Mouse (Mus musculus) retina, postnatal 7 days (tissue): ENCODE results near the gene Mif.
A peak's percentile ranks its signal among the peaks of the same experiment; 100 is the strongest.
"Not testable (repeated sequence)": the region's sequence is repeated elsewhere in the genome, so short reads cannot be mapped to it uniquely, and the experiment has no call there.

ENCODE experiments used
- DNase-seq: peaks from one replicate; pipeline ENCODE4 v3.0.0-alpha.2; 2012; ENCODE audit warnings: low read depth, low spot score

Mif gene

GRCm38 (mm10) chr10:75859786-75860470 lies at the start of gene Mif:
TSS of gene Mif (minus strand) at chr10:75860240.
- peak; percentile 81 for DNase-seq

- no peak for DNase-seq
Observed at GRCm38 (mm10) chr10:75906882-75907281, 46.8 kb upstream of the Mif start.

DNA sequence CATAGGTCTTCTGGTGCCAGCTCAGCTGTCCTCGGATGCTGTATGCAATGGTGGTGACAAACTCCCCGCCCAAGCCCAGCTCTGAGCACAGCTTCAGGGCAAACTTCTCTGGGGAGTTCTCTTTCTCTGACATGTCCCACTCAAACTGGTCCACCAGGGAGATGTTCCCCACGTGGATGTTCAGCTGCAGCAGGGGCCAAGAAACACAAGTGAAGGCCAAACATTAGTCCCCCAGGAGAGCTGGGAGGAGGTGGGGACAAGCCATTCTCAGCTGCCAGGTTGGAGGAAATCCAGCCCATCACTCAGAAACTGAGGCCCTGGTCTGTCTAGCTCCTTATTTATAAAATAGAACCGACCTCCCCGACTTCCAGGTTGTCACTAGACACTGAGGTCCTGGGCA lies 44.4 kb upstream of the Mif start:
- no peak for DNase-seq

DNA sequence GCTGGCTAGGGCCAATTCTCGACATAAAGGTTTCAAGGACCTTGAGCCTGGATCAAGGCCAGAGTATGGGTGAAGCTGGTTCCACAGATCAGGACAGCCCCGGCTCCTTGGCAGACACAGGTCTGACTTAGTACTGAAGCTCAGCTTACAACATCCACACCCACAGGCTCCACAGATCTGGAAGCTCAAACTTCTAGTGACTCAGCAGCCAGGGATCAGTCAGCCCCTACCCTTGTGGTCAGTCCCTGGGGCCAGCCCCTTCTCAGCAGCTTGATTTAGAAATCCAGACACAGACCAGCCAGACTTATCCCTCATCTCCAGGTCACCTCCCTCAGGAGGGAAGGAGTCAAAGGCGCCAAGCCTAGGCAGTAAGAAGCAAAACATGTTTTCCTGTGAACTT lies 38.8 kb upstream of the Mif start:
- no peak for DNase-seq

GRCm38 (mm10) chr10:75898039-75898564 lies 38.1 kb upstream of the Mif start:
- no peak for DNase-seq

DNA sequence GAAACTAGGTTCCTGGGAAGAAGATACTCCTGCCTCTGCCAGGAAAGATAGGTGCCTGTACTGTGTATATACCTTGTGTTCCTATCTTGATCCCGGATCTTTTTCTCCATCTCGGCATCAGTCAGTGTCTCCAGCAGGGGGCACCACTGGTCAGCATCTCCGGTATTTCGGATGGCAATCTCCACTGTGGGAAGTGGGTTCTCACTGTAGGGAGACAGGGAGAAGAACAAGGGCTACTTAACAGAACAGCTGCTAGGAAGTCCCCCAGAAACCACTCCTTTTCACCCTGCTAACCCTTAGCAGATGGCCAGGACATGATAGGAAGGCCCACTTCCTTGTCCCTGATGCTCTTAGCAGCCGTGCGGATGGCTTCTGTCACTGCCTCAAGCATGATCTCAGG lies 37.3 kb upstream of the Mif start:
- no peak for DNase-seq

DNA sequence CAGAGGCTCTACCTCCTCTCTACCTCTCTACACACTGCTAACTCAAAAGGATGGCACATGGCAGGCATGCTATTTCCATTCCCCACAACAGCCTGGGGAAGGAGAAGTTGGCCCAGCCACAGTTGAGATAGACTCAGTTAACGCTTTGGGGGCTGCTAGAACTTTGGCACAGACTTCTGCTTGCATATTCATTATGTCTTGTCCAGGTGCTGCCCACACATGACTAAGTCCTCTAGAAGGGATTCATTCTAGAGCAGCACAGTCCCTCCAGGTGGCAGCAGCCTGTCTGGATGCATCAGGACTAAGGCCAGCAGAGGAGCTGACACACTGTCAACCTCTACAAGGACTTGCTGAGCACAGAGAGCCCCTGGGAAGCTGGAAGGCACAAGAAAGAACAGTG lies 36.2 kb upstream of the Mif start:
- no peak for DNase-seq

DNA sequence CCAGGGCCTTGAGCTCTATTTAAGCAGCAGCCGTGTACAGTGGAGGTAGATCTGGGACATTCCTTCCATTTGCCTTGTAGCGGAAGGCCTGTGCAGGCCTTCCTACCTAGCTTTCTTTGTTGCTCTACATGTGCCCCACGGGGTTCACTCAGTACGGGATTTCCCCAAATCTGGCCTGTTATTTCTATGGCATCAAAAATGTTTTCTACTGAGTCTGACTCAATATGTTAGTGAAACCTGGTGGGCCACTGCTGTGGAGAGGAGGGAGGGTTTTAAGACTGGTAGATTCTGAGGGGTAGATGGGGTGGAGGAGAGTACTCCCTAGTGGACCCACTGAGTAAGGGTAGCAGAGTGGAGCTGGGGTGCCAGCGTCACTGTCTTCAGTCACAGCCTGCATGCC lies 35.7 kb upstream of the Mif start:
- DNase-seq: no peak

DNA sequence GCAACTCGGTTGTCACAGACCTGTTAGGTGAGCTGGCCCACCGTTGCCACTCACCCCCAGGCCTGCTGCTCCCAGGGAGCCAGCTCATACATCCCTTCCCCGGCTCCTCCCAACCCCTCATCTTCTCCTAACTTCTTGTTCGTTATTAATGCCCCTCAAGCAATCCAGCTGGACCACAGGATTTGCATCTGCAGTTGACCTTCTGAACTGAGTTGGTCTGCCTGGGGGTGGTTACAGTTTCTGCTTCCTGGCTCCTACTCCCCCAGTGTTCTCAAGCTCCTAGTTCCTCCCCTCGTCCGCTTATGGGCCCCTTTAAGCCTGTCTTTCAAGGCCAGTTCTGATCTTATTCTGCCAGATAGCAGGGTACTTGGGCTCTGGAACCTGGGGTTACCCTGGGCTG lies 34.6 kb upstream of the Mif start:
- no peak for DNase-seq

DNA sequence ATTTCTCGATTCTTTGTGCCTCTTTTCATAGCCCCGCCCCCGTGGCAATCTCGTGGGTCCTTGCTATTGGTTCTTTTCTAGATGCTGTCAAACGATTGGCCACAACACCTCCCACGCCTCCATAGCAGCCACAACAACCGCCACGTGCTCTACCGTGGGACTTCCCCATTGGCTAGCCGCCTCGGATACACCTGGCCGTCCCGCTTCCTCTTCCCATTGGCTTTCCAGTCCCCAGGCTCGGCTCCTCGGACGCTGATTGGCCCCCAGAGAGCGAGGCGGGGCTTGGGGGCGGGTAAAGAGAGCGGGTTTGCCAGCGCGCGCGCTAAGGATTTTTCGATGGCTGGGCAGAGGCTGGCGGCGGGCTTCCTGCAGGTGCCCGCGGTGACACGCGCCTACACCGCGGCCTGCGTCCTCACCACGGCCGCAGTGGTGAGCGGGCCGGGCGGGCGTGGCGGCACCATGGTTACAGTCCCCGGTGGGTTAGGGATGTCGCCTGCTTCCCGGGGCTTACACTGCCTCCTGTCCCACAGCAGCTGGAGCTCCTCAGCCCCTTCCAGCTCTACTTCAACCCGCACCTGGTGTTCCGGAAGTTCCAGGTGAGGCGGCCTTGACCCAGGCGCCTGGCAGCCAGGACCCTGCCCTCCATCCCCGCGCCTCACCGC lies 33.2 kb upstream of the Mif start, which contains the start of gene Derl3:
Derl3 (plus strand) TSS at position 325 of the 662 bp plus-strand sequence.
- DNase-seq: peak; percentile 92

GRCm38 (mm10) chr10:75889406-75890153 lies 29.5 kb upstream of the Mif start:
- no peak for DNase-seq

DNA sequence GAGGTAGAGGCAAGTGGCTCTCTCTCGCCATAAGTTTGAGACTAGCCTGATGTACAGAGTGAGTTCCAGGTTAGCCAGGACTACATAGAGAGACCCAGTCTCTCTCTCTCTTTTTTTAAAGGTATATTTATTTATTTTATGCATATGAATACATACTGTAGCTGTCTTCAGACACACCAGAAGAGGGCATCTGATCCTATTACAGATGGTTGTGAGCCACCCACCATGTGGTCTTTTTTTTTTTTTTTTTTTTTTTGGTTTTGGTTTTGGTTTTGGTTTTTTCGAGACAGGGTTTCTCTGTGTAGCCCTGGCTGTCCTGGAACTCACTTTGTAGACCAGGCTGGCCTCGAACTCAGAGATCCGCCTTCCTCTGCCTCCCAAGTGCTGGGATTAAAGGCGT lies 27.5 kb upstream of the Mif start:
- DNase-seq: not testable (repeated sequence)

DNA sequence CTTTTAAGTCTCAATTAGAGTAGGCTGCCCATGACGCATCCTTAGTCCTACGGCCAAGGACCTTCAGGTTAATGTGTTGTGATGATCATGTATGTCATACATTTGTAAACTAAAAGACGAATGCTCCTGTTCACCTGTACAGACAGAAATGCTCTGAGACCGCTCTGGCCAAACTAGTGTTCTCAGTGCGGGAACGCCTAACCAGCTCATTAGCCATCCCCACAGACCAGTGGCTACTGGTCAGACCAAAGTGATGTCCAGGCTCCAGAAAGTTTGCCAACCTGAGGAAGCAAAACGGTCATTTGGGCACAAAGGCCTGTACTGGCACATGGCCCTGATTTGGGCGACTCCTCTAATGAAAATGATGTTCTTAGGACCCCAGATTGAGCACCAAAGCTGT lies 24.7 kb upstream of the Mif start:
- DNase-seq: no peak

DNA sequence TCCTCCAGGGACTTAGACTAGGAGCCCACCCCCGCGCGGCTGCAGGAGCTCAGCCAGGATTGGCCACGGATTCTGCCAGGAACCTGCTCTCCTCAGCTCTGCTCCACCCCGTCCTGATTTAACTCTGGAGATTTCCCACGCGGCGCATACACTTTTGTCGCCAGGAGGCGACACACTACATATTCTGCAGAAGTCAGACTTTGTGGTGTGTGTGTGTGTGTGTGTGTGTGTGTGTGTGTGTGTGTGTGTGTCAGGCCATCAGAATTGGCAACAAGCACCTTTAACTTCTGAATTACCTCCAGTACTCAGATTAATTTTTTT lies 23.2 kb upstream of the Mif start:
- peak; percentile 81 for DNase-seq

DNA sequence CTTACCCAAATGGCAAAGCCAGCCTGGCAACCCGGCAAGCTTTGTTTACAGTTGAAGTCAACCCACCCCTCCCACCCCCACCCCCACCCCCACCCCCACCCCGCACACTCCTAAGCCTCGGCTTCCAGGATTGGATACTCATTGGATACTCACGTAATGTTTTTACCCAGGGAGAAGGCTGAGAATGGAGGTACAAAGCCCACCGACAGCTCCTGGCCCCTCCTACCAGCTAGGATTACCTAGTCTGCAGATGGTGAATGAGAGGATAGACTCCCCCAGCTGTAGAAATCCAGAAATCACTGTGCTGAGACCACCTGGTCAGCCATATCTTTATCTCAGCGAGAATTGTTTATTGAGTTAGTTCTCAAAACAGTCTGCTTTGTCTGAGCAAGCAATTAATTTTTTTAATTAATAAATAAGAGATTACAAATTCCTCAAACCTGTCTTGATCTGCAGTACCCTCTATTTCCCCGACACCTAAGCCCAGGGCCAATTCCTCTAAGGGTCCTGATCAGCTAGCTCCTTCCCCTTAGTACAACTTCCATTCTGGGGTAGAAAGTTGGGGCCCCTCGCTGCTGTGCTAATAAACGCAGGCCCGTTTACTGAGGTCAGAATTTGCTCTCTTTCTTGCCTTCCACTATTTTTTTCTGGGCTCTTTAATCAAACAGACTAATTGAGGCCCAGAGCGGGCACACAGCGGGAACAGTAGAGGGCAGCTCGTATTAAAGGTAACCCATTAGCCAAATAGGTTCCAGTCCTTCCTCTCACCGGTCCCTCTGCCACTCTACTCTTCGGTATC lies 22.6 kb upstream of the Mif start:
- no peak for DNase-seq

DNA sequence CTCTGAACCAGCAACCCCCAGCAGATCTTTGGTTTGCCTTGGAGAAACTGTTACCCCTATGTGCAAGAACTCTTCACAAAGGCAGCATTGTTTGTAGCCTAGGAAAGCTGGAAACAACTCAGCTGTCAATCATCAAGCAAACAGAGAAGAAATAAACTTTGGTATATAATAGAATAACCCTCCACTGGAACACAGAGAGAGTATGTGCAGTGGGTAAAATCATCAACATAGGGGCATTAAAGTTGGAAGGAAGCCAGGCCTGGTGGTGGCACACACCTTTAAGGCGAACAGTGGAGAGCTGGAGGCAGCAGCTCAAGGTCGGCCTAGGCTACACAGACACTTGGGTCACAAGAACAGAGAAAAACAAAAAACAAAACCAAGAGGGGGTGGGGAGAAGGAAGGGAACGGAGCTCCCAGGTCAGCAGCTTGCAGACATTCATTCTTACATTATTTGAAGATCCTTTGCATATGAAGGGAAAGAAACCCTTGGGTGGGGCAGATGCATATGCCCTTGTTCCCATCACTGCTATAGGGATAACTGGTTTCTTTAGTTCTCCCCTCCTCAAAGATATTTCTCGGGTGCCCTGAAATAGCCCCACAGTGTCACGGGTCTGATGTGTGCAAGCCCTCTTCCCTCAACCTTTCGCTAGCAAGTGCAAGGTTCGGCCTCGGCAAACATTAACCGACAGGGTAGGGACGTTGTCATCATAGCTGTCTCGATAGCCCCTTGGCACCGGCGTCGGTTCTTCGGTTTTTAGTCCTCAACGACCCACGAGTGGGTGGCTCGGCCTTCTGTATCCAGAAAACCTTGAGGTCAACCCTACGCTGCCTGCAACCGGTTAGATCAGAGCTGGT lies 21.8 kb upstream of the Mif start:
- no peak for DNase-seq

DNA sequence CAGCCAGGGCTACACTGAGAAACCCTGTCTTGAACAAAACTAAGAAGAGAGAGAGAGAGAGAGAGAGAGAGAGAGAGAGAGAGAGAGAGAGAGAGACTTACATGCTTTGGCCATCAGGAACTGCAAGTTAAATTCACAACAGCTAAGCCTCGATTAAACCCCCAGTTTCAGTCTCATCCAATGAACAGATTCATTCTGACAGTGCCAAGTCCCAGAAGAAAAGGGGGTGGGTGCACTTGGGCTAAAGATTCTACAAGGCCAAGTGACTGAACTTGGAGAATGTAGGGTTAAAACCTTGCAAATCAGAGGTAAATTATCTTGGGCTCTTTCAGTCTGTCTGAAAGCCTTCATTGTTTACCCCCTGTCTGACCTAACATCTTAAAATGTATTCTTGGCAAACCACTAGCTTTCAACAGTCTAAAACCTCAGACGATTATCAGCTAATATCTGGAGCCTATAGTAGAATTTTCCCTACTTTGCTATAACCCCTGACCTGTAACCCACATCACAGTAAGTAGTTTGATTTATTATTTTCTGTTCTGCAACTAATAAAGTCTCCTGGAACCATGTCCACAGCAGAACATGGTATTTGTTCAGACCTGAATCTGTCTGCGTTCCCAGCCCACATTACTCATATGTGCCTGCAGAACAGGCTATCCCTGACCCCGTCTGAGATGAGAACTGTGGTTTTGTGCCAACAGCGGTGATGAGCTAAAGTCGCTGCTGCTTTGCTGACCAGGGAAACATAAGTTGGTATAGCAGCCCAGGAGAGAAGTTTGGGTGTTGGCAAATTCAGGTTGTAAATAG lies 20.9 kb upstream of the Mif start:
- no peak for DNase-seq

GRCm38 (mm10) chr10:75880351-75880750 lies 20.3 kb upstream of the Mif start:
- DNase-seq: no peak

DNA sequence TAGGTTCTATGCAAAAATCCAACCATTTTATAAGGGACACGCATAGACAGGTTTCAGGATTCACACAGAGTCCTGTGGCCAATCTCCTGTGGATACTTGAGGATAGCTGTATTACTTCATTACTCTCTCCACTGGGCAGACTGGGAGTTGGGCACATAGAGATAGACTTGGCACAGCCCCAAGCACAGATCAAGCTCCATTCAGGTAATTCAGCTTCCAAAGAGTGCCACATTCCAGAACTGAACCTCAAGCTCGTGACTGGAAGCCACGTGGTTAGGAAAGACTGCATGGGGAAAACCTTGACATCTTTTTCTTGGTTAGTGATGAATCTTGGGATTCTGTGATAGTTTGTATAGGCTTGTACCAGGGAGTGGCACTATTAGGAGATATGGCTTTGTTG lies 18.8 kb upstream of the Mif start:
- DNase-seq: no peak

DNA sequence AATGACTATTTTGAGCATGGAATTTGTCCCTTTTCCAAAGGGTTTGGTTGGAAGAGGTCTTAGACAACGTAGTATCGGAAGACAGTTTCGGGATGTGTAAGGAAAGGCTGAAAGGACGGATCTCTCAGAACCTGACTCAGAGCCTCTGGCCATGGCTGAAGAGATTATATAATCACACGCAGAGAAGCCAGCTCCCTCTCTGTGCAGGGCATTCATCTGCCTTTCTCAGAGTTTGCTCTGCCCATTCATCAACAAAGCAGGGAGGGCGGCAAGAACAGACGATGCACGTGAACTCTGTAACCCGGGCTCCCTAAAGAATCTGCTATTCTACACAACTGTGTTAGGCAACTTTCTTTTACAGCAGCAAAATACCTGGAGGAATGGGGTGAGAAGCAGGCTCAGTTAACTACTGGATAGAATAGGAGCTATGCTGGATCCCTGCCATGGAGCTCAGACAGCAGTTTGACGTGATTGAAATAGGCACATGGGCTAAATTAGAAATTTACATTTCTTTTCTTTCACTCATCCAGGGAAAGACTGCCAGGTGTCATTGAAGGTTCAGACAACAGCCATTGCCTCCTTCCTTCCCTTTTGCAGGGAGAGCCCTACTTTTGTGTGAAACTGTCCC lies 13.6 kb upstream of the Mif start:
- DNase-seq: no peak
